Mouse (Mus musculus) lung, embryonic 16.5 days (tissue): Measurements from ENCODE around the gene Mrps34. TPM values are rescaled to one million over a fixed set of nuclear protein-coding genes. Genes with fewer than 3 reads are reported as not detected.

Experiments
- ATAC-seq: fragments of 200-750 bp; cut with Nextera tagmentation; 2 replicates; pipeline ENCODE4 v1.8.0; 2017; ENCODE audit warnings: low read depth, mild to moderate bottlenecking, moderate library complexity
- H3K27ac ChIP-seq: fragments of 300-500 bp; sonication (generic); 2 replicates; pipeline ENCODE4 v1.5.1; 2014; ENCODE audit warnings: mild to moderate bottlenecking, control low read depth, low read length
- H3K27me3 ChIP-seq: fragments of 300-500 bp; sonication (generic); 2 replicates; pipeline ENCODE4 v1.6.1; 2014; ENCODE audit warnings: low read depth, low read length, mixed read lengths; ENCODE audit not compliant: control insufficient read depth, insufficient read depth
- H3K36me3 ChIP-seq: fragments of 300-500 bp; sonication (generic); 2 replicates; pipeline ENCODE4 v1.6.1; 2014; ENCODE audit warnings: low read length; ENCODE audit not compliant: control insufficient read depth, insufficient read depth
- H3K4me1 ChIP-seq: fragments of 300-500 bp; sonication (generic); replicated peaks from 2 replicates; pipeline ENCODE4 v1.6.1; 2014; ENCODE audit warnings: low read length, mixed read lengths; ENCODE audit not compliant: control insufficient read depth, insufficient read depth
- H3K4me2 ChIP-seq: fragments of 300-500 bp; sonication (generic); 2 replicates; pipeline ENCODE4 v1.6.1; 2014; ENCODE audit warnings: low read depth, low read length, control low read depth
- H3K4me3 ChIP-seq: fragments of 300-500 bp; sonication (generic); 2 replicates; pipeline ENCODE4 v1.5.1; 2014; ENCODE audit warnings: mild to moderate bottlenecking, low read length, control low read depth
- H3K9ac ChIP-seq: fragments of 300-500 bp; sonication (generic); 2 replicates; pipeline ENCODE4 v1.6.1; 2014; ENCODE audit warnings: low read length, control low read depth
- H3K9me3 ChIP-seq: fragments of 300-500 bp; sonication (generic); 2 replicates; pipeline ENCODE4 v1.6.1; 2016; ENCODE audit warnings: low read length; ENCODE audit not compliant: control insufficient read depth
- WGBS: fragments of 180-500 bp; shearing (Covaris S2); extraction: QIAGEN DNeasy Blood & Tissue Kit; methylation state at CpG from one replicate; pipeline ENCODE4 v1.1.7; 2014; 5-methylcytosine and 5-hydroxymethylcytosine counted together
- polyA plus RNA-seq: library from polyadenylated mRNA; unstranded; fragments of >200 nt; fragmentation: Nextera tagmentation; extraction: Ambion mirVana; gene quantifications from 2 replicates; pipeline ENCODE4 v1.2.1, GENCODE M21; 2015

Mrps34 gene
- polyA plus RNA-seq, 1 experiment from 2014 or later: 89.0 TPM

- no peaks in the 10 kb centered on the region for H3K36me3 ChIP-seq
- WGBS: 75% methylated on average over 8 of the region's 8 CpGs
- no peak overlapping the region for H3K4me2 ChIP-seq
- no peak overlapping the region for H3K4me3 ChIP-seq
- no peaks in the 10 kb centered on the region for H3K9me3 ChIP-seq
- no peak overlapping the region for H3K9ac ChIP-seq
- ATAC-seq: no peak
- no peaks in the 10 kb centered on the region; the same call in 1 of the 2 replicates for H3K27me3 ChIP-seq
- H3K4me1 ChIP-seq: no peaks in the 10 kb centered on the region
- no peak overlapping the region for H3K27ac ChIP-seq
Measured at GRCm38 (mm10) chr17:24874989-24875388, 19.9 kb upstream of the Mrps34 start.

DNA sequence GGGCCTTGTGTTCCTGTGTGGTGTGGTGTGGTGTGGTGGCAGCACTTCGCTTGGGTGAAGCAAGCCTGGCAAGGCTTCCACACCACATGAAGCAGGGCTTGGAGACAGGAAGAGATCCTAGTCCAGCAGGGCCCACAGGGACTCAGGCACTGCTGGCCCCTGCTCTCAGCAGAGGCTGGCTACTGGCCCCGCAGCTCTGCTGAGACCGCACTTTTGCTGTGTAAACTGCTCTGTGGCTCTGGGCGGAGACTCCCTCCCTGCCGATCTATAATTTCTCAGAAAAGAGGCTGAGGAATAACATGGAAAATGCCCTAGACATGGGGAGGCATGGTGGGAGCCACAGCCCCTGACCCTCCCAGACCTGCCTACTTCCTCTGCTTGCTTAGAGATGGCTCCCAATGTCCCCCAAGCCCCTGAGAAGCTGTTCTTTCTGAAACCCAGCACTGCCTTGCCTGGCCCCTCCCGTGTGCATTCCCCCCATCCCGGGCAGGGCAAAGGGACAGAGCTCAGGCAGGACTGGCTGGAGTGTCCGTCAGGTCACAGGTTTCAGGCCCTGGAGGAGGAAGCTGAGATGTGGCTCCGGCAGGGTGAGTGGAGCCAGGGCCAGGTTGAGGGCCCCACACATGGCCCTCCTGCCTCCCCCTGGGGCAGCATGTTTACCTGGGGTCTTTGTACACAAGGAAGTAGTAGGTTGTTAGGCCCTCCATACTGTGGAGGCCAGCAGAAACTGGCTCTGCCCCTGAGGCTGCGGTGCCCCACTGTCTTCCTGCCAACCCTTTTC, 17.4 kb upstream of the Mrps34 start:
- Histone ChIP-seq H3K4me2 (no peak overlapping the region; the same call in 1 of the 2 replicates), H3K27ac (peak overlapping the region; percentile 55), H3K4me1 (no peaks in the 10 kb centered on the region), H3K9ac (peak overlapping the region; percentile 38), H3K9me3 (no peaks in the 10 kb centered on the region), H3K36me3 (no peaks in the 10 kb centered on the region), H3K27me3 (no peaks in the 10 kb centered on the region; the same call in 1 of the 2 replicates), H3K4me3 (no peak overlapping the region)
- peak; percentile 24 for ATAC-seq
- 42% methylated on average over 10 of the region's 10 CpGs for WGBS

GRCm38 (mm10) chr17:24878117-24878397, 16.9 kb upstream of the Mrps34 start:
- Histone ChIP-seq H3K4me2 (no peak overlapping the region), H3K9me3 (no peaks in the 10 kb centered on the region), H3K9ac (peak overlapping the region; percentile 42; the same call in 1 of the 2 replicates), H3K36me3 (no peaks in the 10 kb centered on the region; the same call in 1 of the 2 replicates), H3K27ac (peak overlapping the region; percentile 55), H3K27me3 (no peaks in the 10 kb centered on the region; the same call in 1 of the 2 replicates), H3K4me1 (no peaks in the 10 kb centered on the region), H3K4me3 (no peak overlapping the region)
- peak; percentile 56; the same call in 1 of the 2 replicates for ATAC-seq
- WGBS: 25% methylated on average over 5 of the region's 5 CpGs

DNA sequence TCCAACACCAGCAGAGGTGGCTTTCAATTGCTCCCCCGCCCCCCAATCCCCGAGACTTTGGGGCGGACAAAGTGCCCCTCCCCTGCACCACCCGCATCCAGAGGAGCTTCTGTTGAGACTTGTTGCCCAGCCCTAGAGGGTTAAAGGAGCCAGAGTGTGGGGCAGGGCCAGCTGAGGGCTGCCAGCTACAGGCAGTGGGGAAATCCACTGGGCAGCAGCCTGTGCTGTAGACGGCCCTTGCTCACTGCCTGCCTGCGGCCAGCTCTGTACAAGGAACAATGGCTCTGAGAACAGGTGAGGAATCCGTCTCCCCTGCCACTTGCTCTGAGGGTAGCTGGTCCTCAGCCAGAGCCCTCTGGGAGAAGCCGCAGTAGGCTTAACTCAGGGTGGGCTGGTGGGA, 16.4 kb upstream of the Mrps34 start:
- Histone ChIP-seq H3K4me1 (no peaks in the 10 kb centered on the region), H3K27me3 (no peaks in the 10 kb centered on the region; the same call in 1 of the 2 replicates), H3K27ac (peak overlapping the region; percentile 55), H3K9me3 (no peaks in the 10 kb centered on the region), H3K4me2 (no peak overlapping the region), H3K36me3 (peaks cover 2% of the 10 kb centered on the region; the same call in 1 of the 2 replicates), H3K4me3 (no peak overlapping the region), H3K9ac (peak overlapping the region; percentile 42; the same call in 1 of the 2 replicates)
- peak; percentile 58 for ATAC-seq
- WGBS: 59% methylated on average over 8 of the region's 8 CpGs

GRCm38 (mm10) chr17:24881738-24882440, 13.0 kb upstream of the Mrps34 start:
- no peaks in the 10 kb centered on the region for H3K9me3 ChIP-seq
- no peak overlapping the region for H3K4me3 ChIP-seq
- ATAC-seq: no peak
- no peak overlapping the region for H3K27ac ChIP-seq
- no peak overlapping the region for H3K4me2 ChIP-seq
- no peak overlapping the region for H3K9ac ChIP-seq
- no peaks in the 10 kb centered on the region for H3K27me3 ChIP-seq
- H3K4me1 ChIP-seq: peaks cover 6% of the 10 kb centered on the region
- whole genome bisulfite sequencing: 45% methylated on average over 7 of the region's 7 CpGs
- H3K36me3 ChIP-seq: peaks cover 2% of the 10 kb centered on the region; the same call in 1 of the 2 replicates

- 80% methylated on average over 6 of the region's 6 CpGs for WGBS
- H3K4me3 ChIP-seq: no peak overlapping the region
- no peak overlapping the region for H3K27ac ChIP-seq
- no peak overlapping the region for H3K4me2 ChIP-seq
- peaks cover 17% of the 10 kb centered on the region for H3K4me1 ChIP-seq
- no peaks in the 10 kb centered on the region for H3K9me3 ChIP-seq
- H3K9ac ChIP-seq: no peak overlapping the region
- peaks cover 2% of the 10 kb centered on the region; the same call in 1 of the 2 replicates for H3K36me3 ChIP-seq
- ATAC-seq: no peak
- H3K27me3 ChIP-seq: no peaks in the 10 kb centered on the region
Measured at GRCm38 (mm10) chr17:24884391-24884790, 10.5 kb upstream of the Mrps34 start.

DNA sequence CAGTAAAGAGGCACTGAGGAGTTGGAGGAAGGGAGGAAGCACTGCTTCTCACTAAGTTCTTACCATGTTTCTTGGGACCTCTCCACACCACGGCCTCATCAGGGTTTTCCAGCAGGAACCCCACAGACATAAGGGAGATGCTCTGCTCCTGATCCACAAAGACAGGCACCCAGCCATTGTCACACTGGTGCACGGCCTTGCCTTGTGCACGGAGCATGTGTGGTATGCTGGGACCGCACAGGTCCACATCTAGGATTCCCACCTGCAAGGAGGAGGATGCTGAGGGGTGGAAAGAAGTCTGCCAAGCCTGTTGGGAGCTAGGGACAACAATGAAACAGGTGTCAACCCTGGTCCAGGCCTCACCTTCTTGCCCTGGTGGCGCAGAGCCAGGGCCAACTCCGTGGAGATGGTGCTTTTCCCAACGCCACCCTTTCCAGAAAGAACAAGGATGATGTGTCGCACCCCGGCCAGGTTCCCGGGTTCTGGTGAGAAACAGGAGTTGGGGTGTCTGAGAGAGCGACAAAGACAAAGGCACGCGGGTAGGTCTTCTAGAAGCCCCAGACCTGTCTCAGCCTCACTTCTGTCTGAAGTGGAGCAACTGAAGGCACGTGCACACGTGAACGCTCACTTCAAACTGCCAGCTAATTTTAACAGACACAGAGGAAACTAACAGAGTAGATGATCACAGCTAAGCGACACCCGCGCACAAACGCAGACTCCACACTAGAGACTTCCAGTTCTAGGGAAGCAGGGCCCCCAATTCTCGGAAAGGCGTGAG, 9.4 kb upstream of the Mrps34 start:
- Histone ChIP-seq H3K27me3 (no peaks in the 10 kb centered on the region), H3K27ac (no peak overlapping the region), H3K9me3 (no peaks in the 10 kb centered on the region), H3K4me2 (peak overlapping the region; percentile 90), H3K9ac (peak overlapping the region; percentile 74), H3K4me1 (peaks cover 17% of the 10 kb centered on the region), H3K4me3 (peak overlapping the region; percentile 86), H3K36me3 (peaks cover 8% of the 10 kb centered on the region)
- ATAC-seq: no peak
- WGBS: 22% methylated on average over 22 of the region's 22 CpGs

- peak; percentile 97 for ATAC-seq
- H3K9me3 ChIP-seq: no peaks in the 10 kb centered on the region
- WGBS: under 1% methylated on average over 66 of the region's 69 CpGs
- peak within 1 kb of the TSS; percentile 87 for H3K9ac ChIP-seq
- H3K27me3 ChIP-seq: no peaks in the 10 kb centered on the region
- H3K36me3 ChIP-seq: peaks cover 16% of the 10 kb centered on the region
- H3K4me3 ChIP-seq: peak within 1 kb of the TSS; percentile 90
- peak within 1 kb of the TSS; percentile 43; the same call in 1 of the 2 replicates for H3K27ac ChIP-seq
- peak within 1 kb of the TSS; percentile 90 for H3K4me2 ChIP-seq
- H3K4me1 ChIP-seq: peaks cover 17% of the 10 kb centered on the region
Measured at GRCm38 (mm10) chr17:24886134-24886931, 8.6 kb upstream of the Mrps34 start, which contains the start of the genes Nubp2 and Spsb3. Gene Nubp2 (minus strand): TSS chr17:24886349. Gene Spsb3 (plus strand): TSS chr17:24886643.
